Mouse (Mus musculus) right cerebral cortex, postnatal 10 days (tissue): ENCODE results near the gene Gm3336.
A peak's percentile ranks its signal among the peaks of the same experiment; 100 is the strongest.

Experiments used
- DNase-seq, 2 experiments: peaks; one replicate each; pipeline ENCODE4 v3.0.0; 2021; ENCODE audit warnings: low spot score in 2 of 2

The Gm3336 gene

GRCm38 (mm10) chr8:70695318-70696018, 22.9 kb upstream of the Gm3336 start:
- no peak for DNase-seq

- peak in 1 of 2 experiments; percentile 67 for DNase-seq
Measured at GRCm38 (mm10) chr8:70696019-70696885, 22.1 kb upstream of the Gm3336 start.

- no peak for DNase-seq
Measured at GRCm38 (mm10) chr8:70696946-70697345, 21.4 kb upstream of the Gm3336 start.

GRCm38 (mm10) chr8:70697366-70698250, 20.7 kb upstream of the Gm3336 start:
- DNase-seq: no peak

GRCm38 (mm10) chr8:70698310-70699109, 19.8 kb upstream of the Gm3336 start, which contains the start of gene Jund:
TSS of gene Jund (plus strand) at chr8:70698949.
- peak; percentile 99 for DNase-seq

GRCm38 (mm10) chr8:70699116-70699833, 19.1 kb upstream of the Gm3336 start:
- peak in 1 of 2 experiments; percentile 72 for DNase-seq

- peak; percentile 86 to 90 for DNase-seq
Measured at GRCm38 (mm10) chr8:70699834-70700554, 18.3 kb upstream of the Gm3336 start.

- DNase-seq: peak; percentile 92
Measured at GRCm38 (mm10) chr8:70700555-70700922, 17.8 kb upstream of the Gm3336 start.

- no peak for DNase-seq
Measured at GRCm38 (mm10) chr8:70701048-70701981, 17.0 kb upstream of the Gm3336 start.

- no peak for DNase-seq
Measured at GRCm38 (mm10) chr8:70701982-70702841, 16.1 kb upstream of the Gm3336 start.

- DNase-seq: peak; percentile 62 to 69
Measured at GRCm38 (mm10) chr8:70702842-70703182, 15.5 kb upstream of the Gm3336 start.

- no peak for DNase-seq
Measured at GRCm38 (mm10) chr8:70703287-70703686, 15.1 kb upstream of the Gm3336 start, which contains the start of gene Iqcn. TSS of gene Iqcn (plus strand) at chr8:70703457.

GRCm38 (mm10) chr8:70708281-70708680, 10.1 kb upstream of the Gm3336 start:
- no peak for DNase-seq

GRCm38 (mm10) chr8:70709794-70710193, 8.5 kb upstream of the Gm3336 start:
- DNase-seq: no peak

- no peak for DNase-seq
Measured at GRCm38 (mm10) chr8:70710296-70710695, 8.0 kb upstream of the Gm3336 start.

- no peak for DNase-seq
Measured at GRCm38 (mm10) chr8:70711041-70711440, 7.3 kb upstream of the Gm3336 start.

- no peak for DNase-seq
Measured at GRCm38 (mm10) chr8:70713991-70714390, 4.4 kb upstream of the Gm3336 start.

GRCm38 (mm10) chr8:70715086-70715485, 3.3 kb upstream of the Gm3336 start:
- DNase-seq: no peak
